In genomic region chr14:40979002-40979401, GRCm38 (mm10) we compare ENCODE assay signal across 9 mouse cellular contexts. TPM values are rescaled to one million over a fixed set of nuclear protein-coding genes. Genes with fewer than 3 reads are reported as not detected.
DNase-seq lines count a peak whose midpoint lies in the region; ATAC-seq lines count a peak whose summit lies in the region.
"Had no signal": no experiment of that assay in that cellular context is flagged by ENCODE, and none has a peak within 500 bp of the region (broad histone marks: within the 10 kb centered on the region; RNA-seq: fewer than 3 reads in every experiment).

No protein-coding gene starts in this region.

- no peak overlapping the region for H3K27ac ChIP-seq in midbrain, embryonic 13.5 days

- H3K36me3 ChIP-seq in midbrain, embryonic 13.5 days, result no peaks in the 10 kb centered on the region
- H3K36me3 ChIP-seq: heart, embryonic 13.5 days had no signal

- 0 out of 2 replicates have a peak, but pooled peaks cover 2% of the 10 kb centered on the region for H3K4me1 ChIP-seq in midbrain, embryonic 13.5 days (replicated peaks)

- no peak overlapping the region for H3K9ac ChIP-seq in midbrain, embryonic 13.5 days (replicated peaks)

- DNase-seq in cerebellum, adult 9-10 months, result peak; percentile 48
- no peak for DNase-seq in cerebellum, adult 11 months
- peak; percentile 53 to 54 for DNase-seq in urinary bladder, postnatal 36 days (ENCODE audit: low spot score in 2 of 2)
- no peak for DNase-seq in urinary bladder, postnatal 10 days (ENCODE audit: low spot score)
- peak; percentile 45 to 65 for DNase-seq in heart, postnatal 10 days
- peak; percentile 49 for DNase-seq in left cerebral cortex, postnatal 4 days
- no peak for DNase-seq in thymus, postnatal 14 days

- ATAC-seq in midbrain, embryonic 13.5 days, result peak; percentile 81

- no peak overlapping the region for H3K4me3 ChIP-seq in midbrain, embryonic 13.5 days (replicated peaks)
- H3K4me3 ChIP-seq: heart, embryonic 13.5 days had no signal

- WGBS in midbrain, embryonic 13.5 days, result 47% methylated on average over 4 of the region's 4 CpGs

- H3K9me3 ChIP-seq in midbrain, embryonic 13.5 days, result no peaks in the 10 kb centered on the region
- H3K9me3 ChIP-seq: heart, embryonic 13.5 days had no signal

- H3K4me2 ChIP-seq in midbrain, embryonic 13.5 days (replicated peaks), result no peak overlapping the region
- H3K4me2 ChIP-seq: heart, embryonic 13.5 days had no signal

- intact Hi-C loops in heart, postnatal 10 days (cut with DNase I), result loop anchor here (1.0 to 10.0 kb wide), 4 partner anchors 33 to 187 kb away; partner anchors contain the start of gene Fam213a
- intact Hi-C loops in left cerebral cortex, postnatal 4 days (cut with DNase I), result loop anchor here (5.0 kb wide), 1 partner anchor 53 kb away; no protein-coding TSS in a partner anchor

- H3K27me3 ChIP-seq in midbrain, embryonic 13.5 days, result no peaks in the 10 kb centered on the region
- H3K27me3 ChIP-seq: heart, embryonic 13.5 days had no signal

RNA-seq across cellular contexts. Expression of gene Tspan14, which starts 12.4 kb away (rescaled TPM):
- 10 to 100 TPM; 28.1 to 30.4 TPM for total RNA-seq in heart, postnatal 10 days (2021)
- total RNA-seq in left cerebral cortex, postnatal 4 days (2021), result 10 to 100 TPM; 81.9 to 86.2 TPM
- polyA plus RNA-seq in midbrain, embryonic 13.5 days (2015; fragmentation: Nextera tagmentation; extraction: Ambion mirVana), result 79.7 and 80.4 TPM in 2 replicates

RNA-seq across cellular contexts. Expression of gene Fam213a, which starts 34.6 kb away (rescaled TPM):
- total RNA-seq in heart, postnatal 10 days (2021), result 10 to 100 TPM; 16.1 to 32.2 TPM
- 100 to 1,000 TPM in 1 of 2 experiments, 10 to 100 TPM in 1; 88.0 to 105 TPM for total RNA-seq in left cerebral cortex, postnatal 4 days (2021)
- 66.9 and 67.2 TPM in 2 replicates for polyA plus RNA-seq in midbrain, embryonic 13.5 days (2015; fragmentation: Nextera tagmentation; extraction: Ambion mirVana)

Comparison
In these comparisons a context has a peak if more than half of its experiments do, and no peak if none do; other contexts are left out.
1. DNase-seq: peak in cerebellum, adult 9-10 months (single experiment), urinary bladder, postnatal 36 days (2 of 2), heart, postnatal 10 days (2 of 2) and left cerebral cortex, postnatal 4 days (single experiment); none in cerebellum, adult 11 months (single experiment), urinary bladder, postnatal 10 days (single experiment) and thymus, postnatal 14 days (single experiment).